ENCODE assay signal across 8 mouse cellular contexts in the genomic region with DNA sequence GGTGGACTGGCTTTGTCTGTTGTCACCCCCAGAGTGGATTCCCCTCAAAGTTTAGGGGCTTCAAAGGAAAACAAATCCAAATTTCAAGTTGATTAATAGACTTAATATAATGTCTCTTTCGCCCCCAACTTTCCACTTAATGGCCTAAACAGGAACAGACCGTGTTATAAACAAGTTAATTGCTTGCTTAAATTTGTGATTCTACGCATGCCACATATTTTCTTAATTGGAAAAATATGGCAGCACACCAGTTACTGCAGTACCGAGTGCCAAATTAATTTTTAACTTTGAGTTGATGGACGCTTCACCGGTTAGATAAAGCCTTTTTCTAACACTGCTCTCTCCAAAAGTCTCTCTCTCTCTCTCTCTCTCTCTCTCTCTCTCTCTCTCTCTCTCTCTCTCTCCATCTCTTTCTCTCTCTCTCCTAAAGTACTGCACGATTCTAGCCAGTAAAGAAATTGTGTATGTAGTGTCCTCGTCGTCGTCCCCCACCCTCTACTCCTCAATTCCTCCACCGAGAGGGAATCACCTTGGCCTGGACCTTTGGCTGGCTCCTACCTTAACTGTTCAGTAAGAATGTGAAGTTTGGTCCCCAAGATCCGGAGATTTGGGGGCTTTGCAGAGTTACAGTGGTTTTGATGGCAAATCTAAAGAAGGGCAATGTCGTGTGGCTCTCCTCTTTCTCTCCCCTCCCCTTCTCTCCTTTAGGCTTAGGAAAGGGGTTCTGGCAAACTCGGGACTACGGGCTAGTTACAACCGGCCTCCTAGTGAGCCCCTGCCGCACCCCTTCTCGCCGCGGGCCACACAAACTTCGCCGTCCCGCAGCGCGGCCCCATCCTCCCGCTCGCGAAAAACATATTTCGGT. TPM values are rescaled to one million over a fixed set of nuclear protein-coding genes. Genes with fewer than 3 reads are reported as not detected.
DNase-seq lines count a peak whose midpoint lies in the region; ATAC-seq and TF ChIP-seq lines count a peak whose summit lies in the region.

No protein-coding gene starts in this region.

- H3K9ac ChIP-seq in hindbrain, embryonic 13.5 days: peak overlapping the region; percentile 71
- H3K9ac ChIP-seq in midbrain, embryonic 13.5 days (replicated peaks): peak overlapping the region; percentile 84

- H3K27me3 ChIP-seq in hindbrain, embryonic 13.5 days: peaks cover 80% of the 10 kb centered on the region
- peaks cover 62% of the 10 kb centered on the region for H3K27me3 ChIP-seq in midbrain, embryonic 13.5 days

- H3K9me3 ChIP-seq in hindbrain, embryonic 13.5 days: no peaks in the 10 kb centered on the region
- H3K9me3 ChIP-seq in midbrain, embryonic 13.5 days: no peaks in the 10 kb centered on the region

- no peak for TF ChIP-seq CTCF in gastrocnemius, adult 2 months (IDR thresholded peaks at IDR 0.05)

- ATAC-seq in hindbrain, embryonic 13.5 days (ENCODE audit: low FRiP score): no peak
- ATAC-seq in midbrain, embryonic 13.5 days: no peak
- no peak for ATAC-seq in inflammation-experienced regulatory T-cells, adult 6 months

- WGBS in hindbrain, embryonic 13.5 days: 2% methylated on average over 29 of the region's 29 CpGs
- WGBS in midbrain, embryonic 13.5 days: 2% methylated on average over 29 of the region's 29 CpGs

- H3K4me3 ChIP-seq in gastrocnemius, adult 2 months: peak overlapping the region; percentile 74
- H3K4me3 ChIP-seq in brown adipose tissue, adult 24 weeks (ENCODE audit: insufficient read depth, low read depth, low read length): peak overlapping the region; percentile 79
- peak overlapping the region; percentile 46 for H3K4me3 ChIP-seq in hindbrain, embryonic 13.5 days
- H3K4me3 ChIP-seq in midbrain, embryonic 13.5 days (replicated peaks): peak overlapping the region; percentile 61

- H3K27ac ChIP-seq in gastrocnemius, adult 2 months: peak overlapping the region; percentile 84
- H3K27ac ChIP-seq in brown adipose tissue, adult 24 weeks (replicated peaks; ENCODE audit: low read depth, low read length): no peak overlapping the region
- peak overlapping the region; percentile 86 for H3K27ac ChIP-seq in hindbrain, embryonic 13.5 days
- peak overlapping the region; percentile 91 for H3K27ac ChIP-seq in midbrain, embryonic 13.5 days

- DNase-seq in gastrocnemius, adult 2 months: no peak
- no peak for DNase-seq in gastrocnemius, postnatal 36 days
- no peak for DNase-seq in spleen, adult 18-20 months
- no peak for DNase-seq in layer of hippocampus, adult 8-10 months (ENCODE audit: low spot score in 2 of 2)

- H3K4me2 ChIP-seq in hindbrain, embryonic 13.5 days: peak overlapping the region; percentile 60
- H3K4me2 ChIP-seq in midbrain, embryonic 13.5 days (replicated peaks): peak overlapping the region; percentile 63

- peaks cover 6% of the 10 kb centered on the region; the same call in 1 of the 2 replicates for H3K4me1 ChIP-seq in brown adipose tissue, adult 24 weeks (ENCODE audit: control insufficient read depth, insufficient read depth, insufficient read length, low read length)
- H3K4me1 ChIP-seq in hindbrain, embryonic 13.5 days (replicated peaks): peaks cover 25% of the 10 kb centered on the region
- peaks cover 28% of the 10 kb centered on the region; the same call in 1 of the 2 replicates for H3K4me1 ChIP-seq in midbrain, embryonic 13.5 days (replicated peaks)

- H3K36me3 ChIP-seq in hindbrain, embryonic 13.5 days: no peaks in the 10 kb centered on the region
- no peaks in the 10 kb centered on the region for H3K36me3 ChIP-seq in midbrain, embryonic 13.5 days

- intact Hi-C loops in gastrocnemius, adult 2 months (cut with DNase I): no loop called here
- intact Hi-C loops in gastrocnemius, postnatal 36 days (cut with DNase I): loop anchor here (10.0 kb wide), 1 partner anchor 476 kb away; no protein-coding TSS in a partner anchor

RNA-seq across cellular contexts. Expression of a gene that starts 0.8 kb away (rescaled TPM):
- total RNA-seq in gastrocnemius, adult 2 months (2021): 10 to 100 TPM; 11.6 to 14.8 TPM
- 10 to 100 TPM; 12.4 to 12.5 TPM for total RNA-seq in gastrocnemius, postnatal 36 days (2021)
- polyA plus RNA-seq in brown adipose tissue, adult 24 weeks (2012; ENCODE audit: insufficient read depth, insufficient read length, missing spikeins): 19.4 and 29.0 TPM in 2 replicates
- polyA plus RNA-seq in hindbrain, embryonic 13.5 days (2015; fragmentation: Nextera tagmentation; extraction: Ambion mirVana): 34.7 and 39.1 TPM in 2 replicates
- 44.6 and 49.5 TPM in 2 replicates for polyA plus RNA-seq in midbrain, embryonic 13.5 days (2015; fragmentation: Nextera tagmentation; extraction: Ambion mirVana)
- polyA plus RNA-seq in inflammation-experienced regulatory T-cells, adult 6 months (2017; shearing (Covaris generic)): 10 to 100 TPM; 43.1 to 52.8 (median 44.0) TPM
- total RNA-seq in layer of hippocampus, adult 8-10 months (2022): 10 to 100 TPM; 40.1 to 43.4 (median 41.8) TPM

RNA-seq across cellular contexts. Expression of a gene that starts 1.2 kb away (rescaled TPM):
- total RNA-seq in gastrocnemius, adult 2 months (2021): 1 to 10 TPM; 1.4 to 2.3 TPM
- 1 to 10 TPM; 1.7 to 2.0 TPM for total RNA-seq in gastrocnemius, postnatal 36 days (2021)
- 2.0 and 2.6 TPM in 2 replicates for polyA plus RNA-seq in brown adipose tissue, adult 24 weeks (2012; ENCODE audit: insufficient read depth, insufficient read length, missing spikeins)
- polyA plus RNA-seq in hindbrain, embryonic 13.5 days (2015; fragmentation: Nextera tagmentation; extraction: Ambion mirVana): 33.9 and 48.7 TPM in 2 replicates
- polyA plus RNA-seq in midbrain, embryonic 13.5 days (2015; fragmentation: Nextera tagmentation; extraction: Ambion mirVana): 90.2 and 104 TPM in 2 replicates
- not detected for polyA plus RNA-seq in inflammation-experienced regulatory T-cells, adult 6 months (2017; shearing (Covaris generic))
- under 1 TPM in 1 of 4 experiments, not detected in 3; 0.27 TPM for total RNA-seq in layer of hippocampus, adult 8-10 months (2022)
